Mouse (Mus musculus) adrenal gland (tissue): ENCODE results near the gene Ipcef1.

Experiments used
- intact Hi-C: fragments of 180-260 bp; cut with DNase I; formaldehyde crosslinking; loops from one replicate; pipeline ENCODE4 v1.15.1; 2025
- long read RNA-seq, 2 experiments: library from polyadenylated mRNA; unstranded; transcript quantifications; one replicate each; pipeline ENCODE4 v2.0.0; 2020; ENCODE audit warnings: borderline replicate concordance in 1 of 2; ENCODE audit not compliant: insufficient replicate concordance in 1 of 2

Ipcef1 gene
- long read RNA-seq, experiment 1: 0 reads
- long read RNA-seq, experiment 2: 0 reads

GRCm38 (mm10) chr10:7052315-7053017 lies at the start of gene Ipcef1:
Gene Ipcef1 (minus strand): TSS chr10:7052478.
- intact Hi-C loops: no loop called here

GRCm38 (mm10) chr10:7077971-7078370 lies 25.7 kb upstream of the Ipcef1 start:
- intact Hi-C loops: loop anchor here (2.0 kb wide), 1 partner anchor 193 kb away; no protein-coding TSS in a partner anchor

- intact Hi-C loops: loop anchor here (2.0 kb wide), 1 partner anchor 193 kb away; no protein-coding TSS in a partner anchor
Observed at GRCm38 (mm10) chr10:7077389-7077808, 25.1 kb upstream of the Ipcef1 start.

- intact Hi-C loops: loop anchor here (2.0 kb wide), 1 partner anchor 192 kb away; no protein-coding TSS in a partner anchor
Observed at GRCm38 (mm10) chr10:7076662-7077211, 24.5 kb upstream of the Ipcef1 start.

- intact Hi-C loops: loop anchor here (2.0 kb wide), 1 partner anchor 191 kb away; no protein-coding TSS in a partner anchor
Observed at GRCm38 (mm10) chr10:7076201-7076600, 23.9 kb upstream of the Ipcef1 start.

- intact Hi-C loops: loop anchor here (2.0 kb wide), 1 partner anchor 191 kb away; no protein-coding TSS in a partner anchor
Observed at GRCm38 (mm10) chr10:7075661-7076060, 23.4 kb upstream of the Ipcef1 start.

- intact Hi-C loops: loop anchor here (5.0 kb wide), 1 partner anchor 1227 kb away; no protein-coding TSS in a partner anchor
Observed at GRCm38 (mm10) chr10:7074231-7074630, 22.0 kb upstream of the Ipcef1 start.

GRCm38 (mm10) chr10:7070924-7071323 lies 18.6 kb upstream of the Ipcef1 start:
- intact Hi-C loops: loop anchor here (5.0 kb wide), 1 partner anchor 1224 kb away; no protein-coding TSS in a partner anchor

- intact Hi-C loops: loop anchor here (5.0 kb wide), 1 partner anchor 1223 kb away; no protein-coding TSS in a partner anchor
Observed at GRCm38 (mm10) chr10:7070100-7070835, 18.0 kb upstream of the Ipcef1 start.

- intact Hi-C loops: no loop called here
Observed at GRCm38 (mm10) chr10:7069090-7069489, 16.8 kb upstream of the Ipcef1 start.

GRCm38 (mm10) chr10:7068608-7069007 lies 16.3 kb upstream of the Ipcef1 start:
- intact Hi-C loops: no loop called here

GRCm38 (mm10) chr10:7063752-7064457 lies 11.6 kb upstream of the Ipcef1 start:
- intact Hi-C loops: no loop called here

- intact Hi-C loops: no loop called here
Observed at GRCm38 (mm10) chr10:7062993-7063392, 10.7 kb upstream of the Ipcef1 start.

GRCm38 (mm10) chr10:7060326-7060725 lies 8.0 kb upstream of the Ipcef1 start:
- intact Hi-C loops: no loop called here

GRCm38 (mm10) chr10:7057546-7057945 lies 5.3 kb upstream of the Ipcef1 start:
- intact Hi-C loops: no loop called here

GRCm38 (mm10) chr10:7054560-7055205 lies 2.4 kb upstream of the Ipcef1 start:
- intact Hi-C loops: no loop called here

- intact Hi-C loops: no loop called here
Observed at GRCm38 (mm10) chr10:7049901-7050300, 2.4 kb downstream of the Ipcef1 start.

- intact Hi-C loops: no loop called here
Observed at GRCm38 (mm10) chr10:7047919-7048291, 4.4 kb downstream of the Ipcef1 start.

- intact Hi-C loops: no loop called here
Observed at GRCm38 (mm10) chr10:7047288-7047918, 4.9 kb downstream of the Ipcef1 start.

GRCm38 (mm10) chr10:7043896-7044295 lies 8.4 kb downstream of the Ipcef1 start:
- intact Hi-C loops: no loop called here
